Mouse (Mus musculus): ENCODE results near the gene Eea1. TPM values are rescaled to one million over a fixed set of nuclear protein-coding genes. Genes with fewer than 3 reads are reported as not detected.

Eea1 gene
- polyA plus RNA-seq, 1 experiment, result 0.29 TPM

DNA sequence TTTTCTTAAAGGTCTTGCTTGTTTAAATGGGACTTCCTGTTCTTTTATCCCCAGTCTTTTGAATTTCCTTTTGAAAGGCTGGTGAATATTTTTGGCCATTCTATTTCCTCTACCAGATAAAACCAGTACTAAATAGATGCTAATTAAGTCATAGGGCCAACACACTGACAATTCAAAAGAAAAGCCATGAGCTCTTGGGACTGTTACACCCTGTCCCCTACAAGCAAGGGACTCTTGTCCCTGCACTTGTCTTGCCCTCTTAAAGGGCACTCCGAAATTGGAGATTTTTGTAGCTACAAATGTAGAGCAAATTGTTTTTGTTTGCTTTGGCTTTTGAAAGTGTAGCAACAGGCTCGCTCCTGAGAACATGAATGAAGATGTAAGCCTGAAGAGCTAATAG, 154.1 kb downstream of the Eea1 start:
- Histone ChIP-seq H3K36me3 (ENCODE audit: control insufficient read depth) (no peaks in the 10 kb centered on the region), H3K27me3 (ENCODE audit: control insufficient read depth) (no peaks in the 10 kb centered on the region; the same call in 1 of the 2 replicates), H3K4me1 (ENCODE audit: control insufficient read depth) (no peaks in the 10 kb centered on the region), H3K9me3 (ENCODE audit: control insufficient read depth, low read length) (no peaks in the 10 kb centered on the region), H3K4me3 (replicated peaks) (no peak overlapping the region)
- TF ChIP-seq TAL1 (IDR thresholded peaks at IDR 0.05; ENCODE audit: low read length), result no peak
- no peak for TF ChIP-seq GATA1 (IDR thresholded peaks at IDR 0.05; ENCODE audit: low read length)

Other genes starting within 250 kb of the Eea1 start
- gene Gm33543, start 97.7 kb upstream of the Eea1 start, polyA plus RNA-seq (2012), result not detected in 2 replicates
- not detected in 2 replicates for gene Gm5426, start 196.0 kb downstream of the Eea1 start, polyA plus RNA-seq (2012)